Mouse (Mus musculus) embryonic facial prominence, embryonic 10.5 days (tissue): ENCODE data around the gene Vars2. TPM values are rescaled to one million over a fixed set of nuclear protein-coding genes. Genes with fewer than 3 reads are reported as not detected.

Experiments used
- DNase-seq: peaks from one replicate; pipeline ENCODE4 v3.0.0-alpha.2; 2017; ENCODE audit warnings: low spot score
- H3K27ac ChIP-seq: fragments of 300-500 bp; sonication (generic); replicated peaks from 2 replicates; pipeline ENCODE4 v1.5.1; 2016; ENCODE audit warnings: mild to moderate bottlenecking
- H3K27me3 ChIP-seq: fragments of 300-500 bp; sonication (generic); replicated peaks from 2 replicates; pipeline ENCODE4 v1.6.1; 2016; ENCODE audit warnings: low read depth, mild to moderate bottlenecking; ENCODE audit not compliant: poor library complexity, severe bottlenecking
- H3K36me3 ChIP-seq: fragments of 300-500 bp; sonication (generic); replicated peaks from 2 replicates; pipeline ENCODE4 v1.6.1; 2016; ENCODE audit warnings: mild to moderate bottlenecking, moderate library complexity
- H3K4me1 ChIP-seq: fragments of 300-500 bp; sonication (generic); 2 replicates; pipeline ENCODE4 v1.6.1; 2016
- H3K4me3 ChIP-seq: fragments of 300-500 bp; sonication (generic); 2 replicates; pipeline ENCODE4 v1.5.1; 2016; ENCODE audit warnings: mild to moderate bottlenecking, moderate library complexity
- H3K9me3 ChIP-seq: fragments of 300-500 bp; sonication (generic); 2 replicates; pipeline ENCODE4 v1.6.1; 2016; ENCODE audit warnings: mild to moderate bottlenecking
- WGBS: fragments of 180-500 bp; shearing (Covaris S2); methylation state at CpG from one replicate; pipeline ENCODE4 v1.1.7; 2016; 5-methylcytosine and 5-hydroxymethylcytosine counted together
- polyA plus RNA-seq: library from polyadenylated mRNA; unstranded; fragments of >200 nt; fragmentation: Nextera tagmentation; extraction: Ambion mirVana; gene quantifications from 2 replicates; pipeline ENCODE4 v1.2.1, GENCODE M21; 2016

Vars2 gene
- polyA plus RNA-seq, 1 experiment from 2014 or later, result 19.9 TPM

- Histone ChIP-seq H3K27ac (no peak overlapping the region), H3K4me3 (no peak overlapping the region), H3K4me1 (peaks cover 14% of the 10 kb centered on the region), H3K27me3 (peaks cover 16% of the 10 kb centered on the region), H3K36me3 (peaks cover 100% of the 10 kb centered on the region), H3K9me3 (no peaks in the 10 kb centered on the region)
- no peak for DNase-seq
- WGBS, result 87% methylated on average over 25 of the region's 25 CpGs
Observed at GRCm38 (mm10) chr17:35688347-35689175, 21.2 kb upstream of the Vars2 start.

GRCm38 (mm10) chr17:35685061-35685460, 17.7 kb upstream of the Vars2 start:
- Histone ChIP-seq H3K36me3 (peaks cover 96% of the 10 kb centered on the region), H3K27ac (no peak overlapping the region), H3K9me3 (no peaks in the 10 kb centered on the region), H3K27me3 (peaks cover 16% of the 10 kb centered on the region), H3K4me1 (peaks cover 21% of the 10 kb centered on the region), H3K4me3 (no peak overlapping the region)
- no peak for DNase-seq
- WGBS, result 82% methylated on average over 9 of the region's 9 CpGs

DNA sequence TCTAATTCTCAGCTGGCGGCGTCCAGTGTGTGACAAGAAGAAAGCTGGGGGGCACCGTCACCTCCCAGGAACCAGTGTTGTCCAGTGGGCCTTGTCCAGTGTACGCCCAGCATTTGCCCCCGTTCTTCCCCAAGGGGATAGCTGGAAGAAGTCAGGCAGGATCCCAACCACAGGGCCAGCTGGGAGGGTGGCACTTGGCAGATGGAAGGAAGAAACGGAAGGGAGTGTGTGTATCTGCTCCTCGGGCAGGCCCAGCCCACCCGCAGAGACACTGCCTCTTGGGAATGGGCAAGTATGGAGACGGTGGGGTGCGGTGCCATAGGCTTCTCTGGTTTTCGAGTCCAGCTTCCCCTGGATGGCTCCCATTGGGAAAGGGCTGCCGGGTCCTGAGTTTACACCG, 14.6 kb upstream of the Vars2 start:
- Histone ChIP-seq H3K27ac (no peak overlapping the region), H3K9me3 (no peaks in the 10 kb centered on the region), H3K4me3 (no peak overlapping the region; the same call in 1 of the 2 replicates), H3K27me3 (peaks cover 12% of the 10 kb centered on the region), H3K4me1 (peaks cover 21% of the 10 kb centered on the region), H3K36me3 (peaks cover 65% of the 10 kb centered on the region)
- WGBS, result 88% methylated on average over 13 of the region's 13 CpGs
- DNase-seq, result no peak

DNA sequence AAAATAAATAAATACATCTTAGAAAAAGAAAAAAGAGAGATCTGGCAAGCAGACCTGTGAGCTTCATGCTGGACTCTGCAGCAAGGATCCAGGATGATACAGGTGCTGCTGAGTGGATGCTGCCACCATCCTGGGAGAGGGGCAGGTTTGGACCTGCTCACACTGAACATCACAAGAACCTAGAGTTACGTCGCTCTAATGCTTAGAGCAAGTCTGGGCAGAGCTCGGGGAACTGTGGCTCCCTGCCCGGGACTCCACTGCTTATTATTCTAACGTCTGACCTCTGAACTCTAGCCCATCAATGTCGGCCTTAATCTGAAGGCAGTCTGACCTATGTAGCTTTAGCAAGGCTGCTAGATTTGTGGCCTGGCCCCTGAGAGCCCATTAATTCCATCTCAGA, 13.2 kb upstream of the Vars2 start:
- Histone ChIP-seq H3K36me3 (peaks cover 51% of the 10 kb centered on the region), H3K4me3 (no peak overlapping the region), H3K4me1 (peaks cover 11% of the 10 kb centered on the region), H3K27me3 (no peaks in the 10 kb centered on the region), H3K9me3 (no peaks in the 10 kb centered on the region), H3K27ac (no peak overlapping the region)
- DNase-seq, result peak; percentile 43
- 24% methylated on average over 6 of the region's 6 CpGs for WGBS

GRCm38 (mm10) chr17:35673416-35674035, 6.1 kb upstream of the Vars2 start, which contains the start of gene Gtf2h4:
TSS of gene Gtf2h4 (minus strand) at chr17:35673739.
- Histone ChIP-seq H3K9me3 (no peaks in the 10 kb centered on the region), H3K4me1 (peaks cover 10% of the 10 kb centered on the region), H3K27ac (peak within 1 kb of the TSS; percentile 86), H3K27me3 (no peaks in the 10 kb centered on the region), H3K4me3 (peak within 1 kb of the TSS; percentile 70), H3K36me3 (peaks cover 26% of the 10 kb centered on the region)
- 2% methylated on average over 23 of the region's 23 CpGs for WGBS
- DNase-seq, result peak; percentile 84

GRCm38 (mm10) chr17:35672527-35672926, 5.1 kb upstream of the Vars2 start:
- H3K27me3 ChIP-seq, result no peaks in the 10 kb centered on the region
- H3K27ac ChIP-seq, result no peak overlapping the region
- DNase-seq, result no peak
- 89% methylated on average over 6 of the region's 6 CpGs for WGBS
- H3K4me1 ChIP-seq, result peaks cover 18% of the 10 kb centered on the region
- H3K36me3 ChIP-seq, result peaks cover 26% of the 10 kb centered on the region
- H3K4me3 ChIP-seq, result peak overlapping the region; percentile 70
- H3K9me3 ChIP-seq, result no peaks in the 10 kb centered on the region

GRCm38 (mm10) chr17:35671846-35672245, 4.5 kb upstream of the Vars2 start:
- Histone ChIP-seq H3K9me3 (no peaks in the 10 kb centered on the region), H3K27me3 (no peaks in the 10 kb centered on the region), H3K4me1 (peaks cover 22% of the 10 kb centered on the region), H3K36me3 (peaks cover 26% of the 10 kb centered on the region), H3K4me3 (no peak overlapping the region), H3K27ac (no peak overlapping the region)
- no peak for DNase-seq
- 91% methylated on average over 6 of the region's 6 CpGs for WGBS

DNA sequence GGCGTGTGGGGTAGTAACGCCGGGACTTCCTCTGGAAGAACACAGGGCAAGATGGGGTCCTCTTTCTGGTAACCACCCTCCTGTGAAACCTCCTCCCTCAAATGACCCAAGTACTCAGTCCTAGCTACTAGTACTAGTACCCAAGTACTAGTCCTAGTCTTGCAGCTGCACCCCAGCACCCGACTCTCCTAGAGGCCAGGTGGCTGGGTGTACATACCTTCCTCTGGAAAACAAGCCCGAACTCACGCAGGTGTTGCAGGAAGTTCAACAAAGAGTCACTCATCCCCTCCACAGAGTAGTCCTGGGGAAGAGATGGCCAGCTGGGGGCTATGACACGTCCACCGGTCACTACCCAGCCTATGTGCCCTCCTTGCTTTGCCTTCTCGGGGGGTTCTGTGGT, 2.3 kb upstream of the Vars2 start:
- Histone ChIP-seq H3K27ac (no peak overlapping the region), H3K9me3 (no peaks in the 10 kb centered on the region), H3K36me3 (peaks cover 39% of the 10 kb centered on the region), H3K4me1 (peaks cover 32% of the 10 kb centered on the region), H3K27me3 (no peaks in the 10 kb centered on the region), H3K4me3 (0 out of 2 replicates have a peak overlapping the region, but pooled peaks have one; percentile 12)
- DNase-seq, result no peak
- WGBS, result 93% methylated on average over 9 of the region's 9 CpGs

DNA sequence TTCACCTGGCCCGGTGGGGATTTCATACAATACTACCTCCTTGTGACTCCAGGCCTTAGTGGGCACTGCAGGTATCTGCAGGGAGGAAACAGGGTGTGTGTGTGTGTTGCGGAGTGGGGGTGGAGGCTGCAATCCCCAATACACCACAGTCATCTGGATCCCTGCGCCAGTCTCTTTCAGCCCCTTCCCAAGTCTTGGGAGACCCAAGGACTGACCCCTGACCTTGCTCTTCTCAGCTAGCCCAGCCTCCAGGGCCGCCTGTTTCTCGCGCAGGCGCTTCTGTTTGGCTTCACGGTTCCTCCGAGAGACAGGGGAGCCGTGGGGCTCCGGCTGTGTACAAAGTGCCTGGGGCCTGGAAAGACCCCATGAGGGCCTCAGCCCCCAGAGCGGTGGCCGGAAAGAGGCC, 538 bp downstream of the Vars2 start:
- H3K4me1 ChIP-seq, result peaks cover 22% of the 10 kb centered on the region
- 3% methylated on average over 13 of the region's 13 CpGs for WGBS
- peak; percentile 75 for DNase-seq
- no peaks in the 10 kb centered on the region for H3K9me3 ChIP-seq
- peak overlapping the region; percentile 94 for H3K27ac ChIP-seq
- H3K36me3 ChIP-seq, result peaks cover 62% of the 10 kb centered on the region
- H3K4me3 ChIP-seq, result peak overlapping the region; percentile 80
- no peaks in the 10 kb centered on the region for H3K27me3 ChIP-seq

- Histone ChIP-seq H3K9me3 (no peaks in the 10 kb centered on the region), H3K27ac (no peak overlapping the region), H3K36me3 (peaks cover 67% of the 10 kb centered on the region), H3K27me3 (no peaks in the 10 kb centered on the region), H3K4me3 (0 out of 2 replicates have a peak overlapping the region, but pooled peaks have one; percentile 4), H3K4me1 (peaks cover 22% of the 10 kb centered on the region)
- DNase-seq, result no peak
- 81% methylated on average over 17 of the region's 17 CpGs for WGBS
Observed at GRCm38 (mm10) chr17:35665957-35666515, 1.4 kb downstream of the Vars2 start.

DNA sequence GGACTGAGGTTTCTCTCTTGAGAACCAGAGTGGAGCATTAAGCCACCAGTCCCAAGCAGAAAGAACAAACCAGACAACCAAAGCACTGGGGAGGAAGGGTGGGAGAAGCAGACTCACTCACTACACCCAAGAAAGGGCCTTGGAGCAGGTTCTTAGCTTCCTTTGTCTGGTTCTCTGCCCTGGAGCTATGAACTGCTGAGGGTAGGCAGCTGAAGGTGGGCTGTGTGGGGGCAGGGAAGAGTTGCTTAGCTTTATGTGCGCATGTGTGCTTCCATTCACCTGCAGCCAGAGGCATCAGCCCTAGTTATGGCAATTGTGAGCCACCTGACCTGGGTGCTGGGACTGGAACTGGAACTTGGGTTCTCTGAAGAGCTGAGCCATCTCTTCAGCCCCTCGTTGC, 14.3 kb downstream of the Vars2 start:
- H3K27me3 ChIP-seq, result no peaks in the 10 kb centered on the region
- 77% methylated on average over 2 of the region's 2 CpGs for WGBS
- H3K4me1 ChIP-seq, result peaks cover 2% of the 10 kb centered on the region; the same call in 1 of the 2 replicates
- H3K27ac ChIP-seq, result peak overlapping the region; percentile 44
- H3K4me3 ChIP-seq, result no peak overlapping the region
- no peaks in the 10 kb centered on the region for H3K9me3 ChIP-seq
- H3K36me3 ChIP-seq, result peaks cover 38% of the 10 kb centered on the region
- no peak for DNase-seq

- Histone ChIP-seq H3K27ac (no peak overlapping the region), H3K9me3 (no peaks in the 10 kb centered on the region), H3K4me1 (peaks cover 2% of the 10 kb centered on the region; the same call in 1 of the 2 replicates), H3K27me3 (no peaks in the 10 kb centered on the region), H3K36me3 (peaks cover 1% of the 10 kb centered on the region), H3K4me3 (no peak overlapping the region)
- WGBS, result 69% methylated on average over 2 of the region's 2 CpGs
- DNase-seq, result no peak
Observed at GRCm38 (mm10) chr17:35649429-35649828, 18.0 kb downstream of the Vars2 start.
